Mouse (Mus musculus) stomach, postnatal 0 days (tissue): ENCODE data around the gene Gnb1.

Experiments used
- CTCF ChIP-seq: IDR thresholded peaks from 2 replicates; pipeline ENCODE4 v1.5.1; 2016; ENCODE audit warnings: antibody characterized with exemption, low read depth, mild to moderate bottlenecking, moderate library complexity
- EP300 ChIP-seq: optimal IDR thresholded peaks from 2 replicates; pipeline ENCODE3; 2016; ENCODE audit warnings: antibody characterized with exemption

- TF ChIP-seq CTCF: no peak
- TF ChIP-seq EP300: no peak
Observed at GRCm38 (mm10) chr4:155601997-155602456, 110.9 kb downstream of the Gnb1 start.
